Mouse (Mus musculus): Measurements from ENCODE around the gene St7l. TPM values are rescaled to one million over a fixed set of nuclear protein-coding genes. Genes with fewer than 3 reads are reported as not detected.

St7l gene
- polyA plus RNA-seq, 1 experiment from 2014 or later, result 40.6 TPM

DNA sequence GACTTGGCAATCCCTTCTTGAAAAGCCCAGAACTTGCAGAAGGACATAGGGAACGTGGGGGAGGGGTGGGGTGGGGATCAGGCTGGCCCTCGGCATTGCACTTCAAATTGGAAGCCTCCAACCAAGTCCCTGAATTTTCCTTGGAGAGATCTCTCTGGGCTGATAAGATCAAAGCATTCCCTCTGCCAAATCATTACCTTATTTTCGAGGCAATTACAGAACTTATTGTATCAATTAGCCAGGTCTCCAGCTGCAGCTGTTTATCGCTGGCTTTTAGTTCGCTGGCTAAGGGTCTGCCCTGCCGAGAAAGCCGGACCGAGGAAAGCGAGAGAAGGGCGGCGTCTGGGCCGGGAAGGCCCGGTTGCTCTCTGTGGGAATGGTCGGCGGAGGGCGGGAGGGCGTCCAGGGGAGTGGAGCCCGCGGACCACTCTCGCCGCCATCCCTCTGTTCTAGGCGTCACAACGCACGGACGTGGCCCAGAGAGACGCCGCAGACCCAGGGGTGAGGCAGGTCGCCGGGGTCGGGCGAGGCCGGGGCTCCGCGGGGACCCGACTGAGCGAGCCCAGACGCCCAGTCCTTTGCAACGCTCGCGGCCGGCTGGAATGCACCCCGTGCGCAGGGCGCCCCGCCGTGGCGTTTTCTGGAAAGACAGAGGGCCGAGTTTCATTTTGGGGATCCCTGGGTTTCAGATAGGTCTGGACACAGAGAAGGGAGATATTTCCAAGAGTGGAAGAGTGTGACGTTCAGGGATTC is 103.9 kb downstream of the St7l start:
- peak; percentile 65 for ATAC-seq (replicated peaks)
- no peak overlapping the region for H3K27ac ChIP-seq (replicated peaks)
- peak overlapping the region; percentile 56 for H3K9ac ChIP-seq (replicated peaks)
- H3K4me2 ChIP-seq (replicated peaks), result peak overlapping the region; percentile 76
- peak overlapping the region; percentile 46 for H3K4me3 ChIP-seq
- H3K27me3 ChIP-seq, result peaks cover 5% of the 10 kb centered on the region; the same call in 1 of the 2 replicates
- no peaks in the 10 kb centered on the region for H3K9me3 ChIP-seq
- under 1% methylated on average over 49 of the region's 49 CpGs for WGBS
- H3K4me1 ChIP-seq, result 0 out of 2 replicates have a peak, but pooled peaks cover 8% of the 10 kb centered on the region
- H3K36me3 ChIP-seq, result no peaks in the 10 kb centered on the region

Other genes with a start within 250 kb of the St7l start
- 16.1 and 16.4 TPM in 2 replicates for gene Slc16a1, start 225.3 kb upstream of the St7l start, polyA plus RNA-seq (2015; fragmentation: Nextera tagmentation; extraction: Ambion mirVana)
- 1.9 and 2.7 TPM in 2 replicates for gene Ppm1j, start 82.9 kb upstream of the St7l start, polyA plus RNA-seq (2015; fragmentation: Nextera tagmentation; extraction: Ambion mirVana)
- gene Fam19a3, start 82.2 kb upstream of the St7l start, polyA plus RNA-seq (2015; fragmentation: Nextera tagmentation; extraction: Ambion mirVana), result 0.06 and 0.11 TPM in 2 replicates
- 43.3 and 44.6 TPM in 2 replicates for gene Rhoc, start 75.6 kb upstream of the St7l start, polyA plus RNA-seq (2015; fragmentation: Nextera tagmentation; extraction: Ambion mirVana)
- gene Mov10, start 45.4 kb upstream of the St7l start, polyA plus RNA-seq (2015; fragmentation: Nextera tagmentation; extraction: Ambion mirVana), result 7.5 and 7.6 TPM in 2 replicates
- gene Capza1, start 500 bp downstream of the St7l start, polyA plus RNA-seq (2015; fragmentation: Nextera tagmentation; extraction: Ambion mirVana), result 170 and 176 TPM in 2 replicates
- 0.61 and 0.76 TPM in 2 replicates for gene Wnt2b, start 97.9 kb downstream of the St7l start, polyA plus RNA-seq (2015; fragmentation: Nextera tagmentation; extraction: Ambion mirVana)
- 54.8 and 61.1 TPM in 2 replicates for gene Cttnbp2nl, start 189.1 kb downstream of the St7l start, polyA plus RNA-seq (2015; fragmentation: Nextera tagmentation; extraction: Ambion mirVana)
- gene 4930564D02Rik, start 202.8 kb downstream of the St7l start, polyA plus RNA-seq (2015; fragmentation: Nextera tagmentation; extraction: Ambion mirVana), result not detected in 2 replicates